Mouse (Mus musculus) lung, embryonic 14.5 days (tissue): ENCODE data around the gene Fam204a. TPM values are rescaled to one million over a fixed set of nuclear protein-coding genes. Genes with fewer than 3 reads are reported as not detected.

Source experiments
- ATAC-seq: fragments of 200-750 bp; cut with Nextera tagmentation; 2 replicates; pipeline ENCODE4 v1.8.0; 2017; ENCODE audit warnings: mild to moderate bottlenecking, moderate TSS enrichment, moderate library complexity; ENCODE audit not compliant: insufficient read depth
- DNase-seq: peaks from one replicate; pipeline ENCODE4 v3.0.0-alpha.2; 2015
- H3K27ac ChIP-seq: fragments of 300-500 bp; sonication (generic); 2 replicates; pipeline ENCODE4 v1.5.1; 2014; ENCODE audit warnings: low read depth, mild to moderate bottlenecking, moderate library complexity
- H3K27me3 ChIP-seq: fragments of 300-500 bp; sonication (generic); 2 replicates; pipeline ENCODE4 v1.6.1; 2014; ENCODE audit warnings: low read length, control low read depth; ENCODE audit not compliant: insufficient read depth
- H3K36me3 ChIP-seq: fragments of 300-500 bp; sonication (generic); 2 replicates; pipeline ENCODE4 v1.6.1; 2014; ENCODE audit warnings: control low read depth; ENCODE audit not compliant: insufficient read depth
- H3K4me1 ChIP-seq: fragments of 300-500 bp; sonication (generic); 2 replicates; pipeline ENCODE4 v1.6.1; 2014; ENCODE audit warnings: antibody characterized with exemption, control low read depth; ENCODE audit not compliant: insufficient read depth
- H3K4me2 ChIP-seq: fragments of 300-500 bp; sonication (generic); 2 replicates; pipeline ENCODE4 v1.6.1; 2014; ENCODE audit warnings: mild to moderate bottlenecking
- H3K4me3 ChIP-seq: fragments of 300-500 bp; sonication (generic); 2 replicates; pipeline ENCODE4 v1.5.1; 2014; ENCODE audit warnings: low read depth, low read length
- H3K9ac ChIP-seq: fragments of 300-500 bp; sonication (generic); 2 replicates; pipeline ENCODE4 v1.6.1; 2014
- H3K9me3 ChIP-seq: fragments of 300-500 bp; sonication (generic); 2 replicates; pipeline ENCODE4 v1.6.1; 2016; ENCODE audit warnings: low read depth, low read length, control low read depth
- CTCF ChIP-seq: IDR thresholded peaks from 2 replicates; pipeline ENCODE4 v1.5.1; 2016; ENCODE audit warnings: antibody characterized with exemption, low read depth
- WGBS: fragments of 180-500 bp; shearing (Covaris S2); extraction: QIAGEN DNeasy Blood & Tissue Kit; methylation state at CpG from one replicate; pipeline ENCODE4 v1.1.7; 2014; 5-methylcytosine and 5-hydroxymethylcytosine counted together
- polyA plus RNA-seq: library from polyadenylated mRNA; unstranded; fragments of >200 nt; fragmentation: Nextera tagmentation; extraction: Ambion mirVana; gene quantifications from 2 replicates; pipeline ENCODE4 v1.2.1, GENCODE M21; 2014

The Fam204a gene
- polyA plus RNA-seq, 1 experiment from 2014 or later, result 48.6 TPM

DNA sequence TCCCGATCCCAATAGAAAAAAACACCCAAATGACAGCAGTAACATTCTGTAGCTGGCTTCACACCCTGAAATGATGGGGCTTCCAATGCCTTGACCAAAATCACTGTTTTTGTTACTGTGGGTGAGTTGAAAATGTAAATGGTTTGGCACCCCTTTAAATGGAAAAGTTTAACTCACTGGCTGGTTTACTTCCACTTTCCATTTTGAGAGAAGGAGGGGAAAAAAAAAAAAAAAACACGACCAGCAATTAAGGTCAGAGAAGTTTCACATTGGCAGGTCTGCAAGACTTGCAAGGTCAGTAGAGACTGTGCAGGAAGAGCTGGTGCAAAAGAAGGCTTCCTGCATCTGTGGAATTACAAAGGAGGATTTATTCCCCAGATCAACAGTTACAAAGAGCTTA, 61.1 kb downstream of the Fam204a start:
- no peaks in the 10 kb centered on the region for H3K36me3 ChIP-seq
- no peak for TF ChIP-seq CTCF
- 42% methylated on average over 2 of the region's 2 CpGs for WGBS
- no peak overlapping the region for H3K4me2 ChIP-seq
- no peaks in the 10 kb centered on the region for H3K27me3 ChIP-seq
- no peak for DNase-seq
- no peaks in the 10 kb centered on the region for H3K9me3 ChIP-seq
- no peak overlapping the region for H3K27ac ChIP-seq
- H3K4me1 ChIP-seq, result no peaks in the 10 kb centered on the region
- no peak overlapping the region for H3K9ac ChIP-seq
- H3K4me3 ChIP-seq, result no peak overlapping the region
- ATAC-seq, result no peak

GRCm38 (mm10) chr19:60160611-60161274, 65.8 kb downstream of the Fam204a start:
- Histone ChIP-seq H3K9me3 (no peaks in the 10 kb centered on the region), H3K9ac (no peak overlapping the region), H3K27ac (no peak overlapping the region), H3K4me3 (no peak overlapping the region), H3K36me3 (no peaks in the 10 kb centered on the region), H3K4me2 (0 out of 2 replicates have a peak overlapping the region, but pooled peaks have one; percentile 24), H3K4me1 (no peaks in the 10 kb centered on the region), H3K27me3 (no peaks in the 10 kb centered on the region)
- WGBS, result 13% methylated on average over 20 of the region's 20 CpGs
- ATAC-seq (no peak), DNase-seq (peak; percentile 73)
- peak; percentile 79 for TF ChIP-seq CTCF

GRCm38 (mm10) chr19:60159827-60160226, 66.7 kb downstream of the Fam204a start:
- ATAC-seq, result no peak
- Histone ChIP-seq H3K36me3 (no peaks in the 10 kb centered on the region), H3K27me3 (no peaks in the 10 kb centered on the region), H3K4me2 (no peak overlapping the region), H3K27ac (no peak overlapping the region), H3K4me3 (no peak overlapping the region), H3K9me3 (no peaks in the 10 kb centered on the region), H3K9ac (no peak overlapping the region), H3K4me1 (no peaks in the 10 kb centered on the region)
- no peak for DNase-seq
- WGBS, result 18% methylated on average over 6 of the region's 6 CpGs
- no peak for TF ChIP-seq CTCF

GRCm38 (mm10) chr19:60155266-60155665, 71.2 kb downstream of the Fam204a start:
- ATAC-seq (no peak), DNase-seq (no peak)
- no peak for TF ChIP-seq CTCF
- H3K4me2 ChIP-seq, result no peak overlapping the region
- H3K9ac ChIP-seq, result no peak overlapping the region
- H3K27ac ChIP-seq, result no peak overlapping the region
- H3K4me1 ChIP-seq, result no peaks in the 10 kb centered on the region
- no peaks in the 10 kb centered on the region for H3K36me3 ChIP-seq
- WGBS, result 84% methylated on average over 5 of the region's 5 CpGs
- no peaks in the 10 kb centered on the region for H3K9me3 ChIP-seq
- H3K27me3 ChIP-seq, result no peaks in the 10 kb centered on the region
- H3K4me3 ChIP-seq, result no peak overlapping the region

DNA sequence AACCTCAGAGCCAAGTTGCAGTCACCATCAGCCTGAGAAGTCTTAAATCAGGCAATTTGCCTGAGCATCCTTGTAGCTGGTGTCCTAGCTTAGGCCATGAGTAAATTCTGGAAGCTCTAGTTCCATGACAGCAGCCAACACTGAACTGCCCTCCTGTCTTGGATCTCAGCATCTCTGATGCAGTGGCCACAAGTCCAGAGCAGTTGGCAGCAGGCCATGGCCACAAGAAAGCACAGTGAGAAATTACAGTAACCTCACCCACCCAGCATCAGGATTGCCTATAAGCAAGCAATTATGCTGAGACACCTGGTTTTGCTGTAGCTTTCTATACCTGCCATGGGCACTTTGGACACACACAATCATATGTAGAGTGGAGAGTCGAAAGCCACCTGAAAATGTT, 73.4 kb downstream of the Fam204a start:
- DNase-seq (no peak), ATAC-seq (no peak)
- Histone ChIP-seq H3K9ac (no peak overlapping the region), H3K4me2 (no peak overlapping the region), H3K27ac (no peak overlapping the region), H3K36me3 (no peaks in the 10 kb centered on the region), H3K4me3 (no peak overlapping the region), H3K9me3 (no peaks in the 10 kb centered on the region), H3K27me3 (peaks cover 8% of the 10 kb centered on the region; the same call in 1 of the 2 replicates), H3K4me1 (no peaks in the 10 kb centered on the region)
- no peak for TF ChIP-seq CTCF
- WGBS, result 87% methylated on average over 1 of the region's 1 CpGs

DNA sequence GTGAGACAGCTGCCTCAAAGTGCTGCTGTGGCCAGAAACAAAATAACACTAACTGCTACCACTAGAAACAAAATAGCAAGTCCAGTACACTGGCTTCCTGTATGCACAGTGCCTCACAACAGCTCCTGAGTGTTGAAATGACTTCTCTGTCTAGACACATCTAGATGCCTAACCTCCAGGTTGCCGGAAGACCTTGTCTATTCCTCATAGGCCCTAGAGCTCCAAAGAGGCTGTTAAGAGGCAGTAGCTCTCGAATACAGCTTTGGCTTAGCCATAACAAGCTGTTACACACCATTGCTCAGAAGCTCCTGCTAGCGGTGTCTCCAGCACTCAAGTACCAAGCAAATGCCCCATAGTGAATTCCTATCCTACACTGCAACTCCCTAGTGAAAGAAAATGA, 76.4 kb downstream of the Fam204a start:
- WGBS, result 87% methylated on average over 3 of the region's 3 CpGs
- no peak for TF ChIP-seq CTCF
- Histone ChIP-seq H3K4me3 (no peak overlapping the region), H3K36me3 (no peaks in the 10 kb centered on the region), H3K4me1 (no peaks in the 10 kb centered on the region), H3K4me2 (no peak overlapping the region), H3K27me3 (peaks cover 28% of the 10 kb centered on the region), H3K9ac (no peak overlapping the region), H3K9me3 (no peaks in the 10 kb centered on the region), H3K27ac (no peak overlapping the region)
- ATAC-seq (no peak), DNase-seq (no peak)

DNA sequence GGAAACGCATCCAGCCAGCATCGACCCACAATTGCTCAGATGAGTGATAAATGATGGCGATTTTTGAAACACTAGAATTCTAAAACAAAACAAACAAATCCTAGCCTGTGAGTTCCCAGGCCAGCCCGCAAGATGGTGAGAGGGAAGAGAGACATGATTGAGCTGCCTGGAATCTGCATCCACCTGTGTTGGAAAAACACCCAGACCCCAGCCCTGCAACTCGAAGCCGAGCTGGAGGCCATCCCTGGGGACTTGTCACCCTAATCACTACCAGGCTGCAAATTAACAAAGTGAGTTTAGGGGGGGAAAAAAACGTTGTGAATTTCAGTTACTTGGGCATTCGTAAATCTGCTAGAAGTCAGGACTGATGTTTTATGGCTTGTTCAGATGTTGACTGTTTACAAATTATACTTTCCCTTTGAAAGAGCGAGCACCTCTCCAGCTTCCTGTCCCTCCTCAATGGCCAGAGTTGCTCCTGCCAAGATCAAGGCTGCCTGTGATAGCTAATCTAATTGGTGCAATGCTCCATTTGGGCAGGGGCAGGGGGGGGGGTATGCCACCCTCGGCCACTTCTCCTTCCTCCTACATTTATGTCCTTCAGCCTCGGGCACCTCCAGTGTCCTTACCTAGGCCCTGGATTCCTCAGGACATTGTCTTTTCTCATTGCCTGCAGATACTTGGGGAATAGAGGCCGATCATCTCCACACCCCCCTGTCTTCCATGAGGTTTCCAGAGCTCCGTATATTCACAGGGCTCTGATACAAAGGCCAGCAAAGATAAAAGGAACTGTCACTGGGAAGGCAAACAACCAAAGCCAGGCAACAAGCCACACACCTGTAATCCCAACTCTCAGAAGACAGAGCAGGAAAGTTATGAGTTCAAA, 77.2 kb downstream of the Fam204a start:
- H3K9me3 ChIP-seq, result no peaks in the 10 kb centered on the region
- no peak for TF ChIP-seq CTCF
- H3K4me1 ChIP-seq, result no peaks in the 10 kb centered on the region
- no peak overlapping the region for H3K4me2 ChIP-seq
- DNase-seq, result no peak
- peaks cover 33% of the 10 kb centered on the region for H3K27me3 ChIP-seq
- no peaks in the 10 kb centered on the region for H3K36me3 ChIP-seq
- no peak overlapping the region for H3K27ac ChIP-seq
- H3K4me3 ChIP-seq, result no peak overlapping the region
- no peak for ATAC-seq
- H3K9ac ChIP-seq, result no peak overlapping the region
- WGBS, result 20% methylated on average over 13 of the region's 13 CpGs

Other genes with a start within 250 kb of the Fam204a start
- gene Prlhr, start 241.6 kb upstream of the Fam204a start, polyA plus RNA-seq, result not detected in 2 replicates